Mouse (Mus musculus): ENCODE measurements around the gene Swt1.

Swt1 gene

GRCm38 (mm10) chr1:151366944-151367605 is 61.2 kb downstream of the Swt1 start:
- no peak for DNase-seq (ENCODE audit: low read depth)

- DNase-seq (ENCODE audit: low read depth) = no peak
These were observed 68.9 kb downstream of the Swt1 start for GRCm38 (mm10) chr1:151359374-151359773.

- DNase-seq (ENCODE audit: low read depth) = no peak
These were observed 72.3 kb downstream of the Swt1 start for GRCm38 (mm10) chr1:151355994-151356393.

GRCm38 (mm10) chr1:151352911-151353310 is 75.3 kb downstream of the Swt1 start:
- DNase-seq (ENCODE audit: low read depth) = peak; percentile 77

DNA sequence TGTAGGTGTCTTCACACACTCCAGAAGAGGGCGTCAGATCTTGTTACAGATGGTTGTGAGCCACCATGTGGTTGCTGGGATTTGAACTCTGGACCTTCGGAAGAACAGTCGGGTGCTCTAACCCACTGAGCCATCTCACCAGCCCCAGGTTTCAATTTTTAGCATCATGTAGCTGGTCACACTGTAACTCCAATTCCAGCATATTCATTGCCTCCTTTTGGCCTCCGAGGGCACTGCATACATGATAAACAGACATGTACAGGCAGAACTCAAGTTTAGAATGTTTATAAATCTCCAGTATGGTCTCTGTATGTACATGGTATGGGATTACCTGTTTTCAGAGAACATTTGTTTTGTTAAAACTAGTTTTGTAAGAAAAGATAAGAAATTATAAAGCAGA is 80.0 kb downstream of the Swt1 start:
- DNase-seq (ENCODE audit: low read depth) = peak; percentile 39

DNA sequence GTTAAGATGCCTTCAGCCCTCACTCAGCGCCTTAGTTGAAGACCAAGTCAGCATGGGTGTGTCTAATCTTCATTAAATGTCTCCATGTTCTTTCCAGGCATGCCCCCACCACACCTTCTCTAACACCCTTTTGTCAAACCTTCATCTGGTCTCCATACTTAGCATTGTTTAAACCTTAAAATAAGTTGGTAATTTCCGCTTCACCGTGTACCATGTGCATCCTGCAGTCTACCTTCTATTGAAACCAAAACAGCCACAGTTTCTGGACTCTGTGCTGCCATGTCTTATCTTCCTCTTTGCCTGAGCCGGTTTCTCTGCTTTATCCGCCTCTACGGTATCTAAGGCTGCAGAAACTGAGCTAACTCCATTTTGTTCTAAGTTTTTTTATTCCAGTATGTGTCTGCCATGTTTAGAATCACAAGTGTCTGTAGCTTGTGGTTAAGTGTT is 81.6 kb downstream of the Swt1 start:
- peak; percentile 52 for DNase-seq (ENCODE audit: low read depth)

- DNase-seq (ENCODE audit: low read depth) = no peak
These were observed 82.4 kb downstream of the Swt1 start for GRCm38 (mm10) chr1:151345863-151346195.

DNA sequence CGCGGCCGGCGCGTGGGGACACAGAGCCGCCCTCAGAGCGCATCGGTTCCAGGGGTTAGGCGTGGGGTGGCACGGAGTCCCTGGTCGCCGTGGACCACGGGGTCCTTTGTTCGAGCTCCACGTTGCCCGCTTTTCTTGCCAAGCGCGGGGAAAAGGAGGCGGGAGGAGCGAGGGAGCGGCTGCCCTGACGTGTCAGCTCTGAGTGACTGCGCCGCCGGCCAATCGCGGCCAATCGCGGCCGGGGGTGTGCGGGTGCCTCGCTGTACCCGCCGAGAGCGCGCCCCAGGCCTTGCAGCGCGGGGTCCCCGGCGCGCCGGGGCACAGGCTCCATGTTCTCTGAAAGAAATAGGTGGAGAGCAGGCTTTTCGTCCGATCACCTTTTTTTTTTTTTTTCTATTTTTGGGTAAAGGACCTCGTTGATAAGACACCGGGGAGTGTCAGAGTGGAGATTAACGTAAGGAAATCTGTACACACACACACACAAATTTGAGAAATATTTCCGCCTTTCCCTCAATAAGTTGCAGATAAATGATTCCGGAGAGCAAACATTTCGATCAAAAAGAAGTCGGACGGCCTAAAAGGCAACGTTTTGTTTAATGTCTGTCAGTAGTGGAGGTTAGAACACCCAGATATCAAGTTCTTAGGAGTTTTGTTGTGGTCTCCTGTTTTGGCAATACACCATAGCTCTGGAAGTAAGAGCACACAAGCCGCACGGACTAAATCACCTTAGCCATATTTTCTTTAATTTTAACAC is 83.0 kb downstream of the Swt1 start:
- DNase-seq (ENCODE audit: low read depth) = peak; percentile 93

DNA sequence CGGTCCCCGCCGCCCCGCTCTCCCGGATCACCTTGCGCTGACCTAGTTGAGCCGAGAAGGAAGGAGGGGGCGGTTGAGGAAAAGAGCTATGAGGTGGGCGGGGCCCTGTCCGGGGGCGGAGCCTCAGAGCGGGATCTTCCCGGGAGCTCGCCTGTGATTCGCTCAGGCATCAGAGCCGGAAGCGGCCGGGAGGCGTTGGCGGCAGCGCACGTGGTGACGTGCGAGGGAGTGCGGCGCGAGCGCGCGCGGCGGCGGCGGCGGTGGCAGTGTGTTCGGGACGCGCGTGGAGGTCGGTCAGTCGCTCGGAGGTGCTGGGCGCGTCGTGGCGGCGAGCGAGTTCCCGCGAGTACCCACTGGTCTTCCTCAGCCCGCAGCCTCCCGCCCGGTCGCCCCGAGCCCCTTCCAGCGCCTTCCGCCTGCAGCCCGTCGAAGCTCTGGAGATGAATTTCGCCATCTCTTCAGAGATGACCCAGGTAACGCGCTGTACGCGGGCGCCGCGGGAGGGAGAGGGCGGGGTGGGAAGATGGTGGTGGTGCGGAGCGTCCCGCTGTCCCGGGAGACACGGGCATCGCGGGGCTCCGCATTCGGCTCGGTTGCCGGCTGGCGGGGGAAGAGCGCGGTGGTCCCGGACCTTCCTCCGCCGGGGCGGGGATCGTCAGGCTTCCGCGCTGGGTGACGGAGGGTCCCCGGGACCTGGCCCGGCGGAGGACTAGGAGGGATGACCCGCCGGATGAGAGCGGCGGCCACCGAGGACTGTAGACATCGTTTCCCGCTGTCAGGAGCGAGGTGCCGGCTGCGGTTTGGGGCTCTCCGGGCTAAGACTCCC is 83.8 kb downstream of the Swt1 start, which contains the start of gene Ivns1abp:
Gene Ivns1abp (plus strand): TSS at position 195 of the 826 bp plus-strand sequence.
- peak; percentile 99 for DNase-seq (ENCODE audit: low read depth)

DNA sequence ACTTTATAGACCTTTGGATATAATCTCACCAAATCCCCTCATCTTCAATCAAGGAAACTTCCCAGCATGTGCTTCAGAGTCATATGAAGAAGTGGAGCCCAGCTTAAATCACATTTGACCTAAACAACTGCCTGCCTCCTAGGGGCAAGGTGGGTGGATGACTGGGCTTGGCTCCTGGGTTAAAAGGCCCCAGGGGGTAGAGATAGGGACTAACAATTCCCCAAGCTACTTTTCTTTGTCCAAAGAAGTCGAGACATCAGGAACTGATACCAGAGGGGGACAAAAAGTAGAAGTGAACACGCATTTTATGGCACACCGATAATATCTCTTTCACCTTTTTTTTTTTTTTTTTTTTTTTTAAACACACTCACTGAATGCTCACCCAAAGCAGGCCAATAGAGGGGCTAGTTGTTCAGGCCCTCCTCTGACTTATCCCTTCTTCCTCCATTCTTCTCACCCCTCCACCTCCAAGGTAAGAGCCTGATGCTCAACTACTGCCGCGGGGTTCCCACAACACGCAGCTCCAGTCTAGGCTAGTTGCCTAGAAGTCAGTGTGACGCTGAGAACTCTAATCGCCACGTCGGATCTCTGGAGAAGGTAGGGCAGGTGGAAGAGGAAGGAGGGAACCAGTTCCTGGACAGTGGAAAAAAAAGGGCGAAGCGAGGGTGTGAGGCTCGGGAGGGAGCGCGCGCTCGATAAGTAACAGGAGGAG is 84.5 kb downstream of the Swt1 start:
- DNase-seq (ENCODE audit: low read depth) = peak; percentile 64

DNA sequence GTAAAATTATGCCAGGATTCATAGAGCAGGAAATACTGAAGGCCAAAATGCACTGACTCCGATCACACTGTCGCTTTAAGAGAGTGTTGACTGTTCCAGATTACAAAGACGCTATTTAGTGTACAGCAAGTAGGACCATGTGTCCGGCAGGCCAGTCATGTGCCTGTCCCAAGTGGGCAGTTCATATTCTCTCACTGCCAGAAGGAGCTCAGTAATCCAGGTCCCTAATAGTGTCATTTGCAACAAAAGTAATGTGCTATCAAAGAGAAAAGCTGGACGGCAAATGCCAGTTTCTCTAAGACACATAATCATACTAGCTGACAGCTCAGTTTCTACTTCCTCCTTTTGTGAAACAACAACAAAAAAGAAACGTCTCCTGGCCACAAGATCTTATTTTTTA is 85.3 kb downstream of the Swt1 start:
- no peak for DNase-seq (ENCODE audit: low read depth)

GRCm38 (mm10) chr1:151342311-151342710 is 85.9 kb downstream of the Swt1 start:
- DNase-seq (ENCODE audit: low read depth) = peak; percentile 7

GRCm38 (mm10) chr1:151341321-151342044 is 86.8 kb downstream of the Swt1 start:
- peak; percentile 4 for DNase-seq (ENCODE audit: low read depth)

GRCm38 (mm10) chr1:151338941-151339340 is 89.3 kb downstream of the Swt1 start:
- no peak for DNase-seq (ENCODE audit: low read depth)

DNA sequence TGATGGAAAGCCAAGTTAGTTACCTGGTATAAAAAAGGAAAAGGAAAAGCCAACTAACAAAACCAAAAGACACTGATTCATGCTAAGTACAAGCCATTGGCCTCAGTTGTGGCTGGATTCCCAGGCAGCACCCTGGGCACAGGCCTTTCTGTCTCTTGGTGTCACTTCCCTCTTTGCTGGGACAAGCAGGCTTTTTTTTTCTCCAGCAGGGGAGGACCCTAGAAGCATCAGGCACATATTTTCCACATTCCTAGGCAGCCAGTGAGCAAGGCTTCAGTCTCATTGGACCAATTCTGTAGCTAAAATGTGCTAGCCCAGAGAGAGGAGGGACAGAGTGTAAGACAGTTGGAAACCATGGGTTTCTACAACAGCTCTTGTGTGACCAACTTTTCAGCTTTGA is 90.0 kb downstream of the Swt1 start:
- DNase-seq (ENCODE audit: low read depth) = no peak

GRCm38 (mm10) chr1:151332819-151333218 is 95.4 kb downstream of the Swt1 start:
- no peak for DNase-seq (ENCODE audit: low read depth)

- DNase-seq (ENCODE audit: low read depth) = no peak
These were observed 98.7 kb downstream of the Swt1 start for GRCm38 (mm10) chr1:151329601-151330000.

- DNase-seq (ENCODE audit: low read depth) = no peak
These were observed 99.7 kb downstream of the Swt1 start for GRCm38 (mm10) chr1:151328341-151329097.

DNA sequence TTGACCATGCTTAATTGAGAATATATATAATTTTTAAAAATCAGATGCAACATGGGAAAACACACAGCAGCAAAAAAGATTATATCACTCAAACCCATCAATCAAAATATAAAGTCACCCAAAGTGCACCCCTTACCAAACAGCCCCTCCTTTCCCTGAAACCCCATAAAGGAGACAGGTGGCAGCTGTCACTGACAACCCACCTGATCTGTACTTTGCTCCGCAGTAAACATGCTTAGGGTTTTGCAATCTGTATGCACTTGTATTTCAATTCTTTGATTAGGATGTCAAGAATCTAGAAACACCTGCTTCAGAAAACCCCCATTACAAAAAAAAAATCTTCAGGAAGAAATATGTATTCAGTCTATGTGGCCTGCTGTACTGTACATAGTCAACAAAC is 102.9 kb downstream of the Swt1 start:
- DNase-seq (ENCODE audit: low read depth) = no peak

- no peak for DNase-seq (ENCODE audit: low read depth)
These were observed 107.8 kb downstream of the Swt1 start for GRCm38 (mm10) chr1:151320408-151320807.

GRCm38 (mm10) chr1:151319267-151319666 is 109.0 kb downstream of the Swt1 start:
- DNase-seq (ENCODE audit: low read depth) = no peak

Data from naive thymus-derived CD4-positive, alpha-beta T cell, adult 2 months (primary cell).